Mouse (Mus musculus) ovary, adult 10 weeks (tissue): Measurements from ENCODE around the gene Cpn2. TPM values are rescaled to one million over a fixed set of nuclear protein-coding genes. Genes with fewer than 3 reads are reported as not detected.

Source experiments
- polyA plus RNA-seq: library from polyadenylated mRNA; stranded (reverse); fragments of 350-450 nt; fragmentation: Illumina TruSeq; extraction: RNeasy Lipid Tissue Mini Kit (QIAGEN cat#74804); gene quantifications from one replicate; pipeline ENCODE4 v1.2.3, GENCODE M21; 2014

Gene Cpn2
- polyA plus RNA-seq, result not detected

GRCm38 (mm10) chr16:30267359-30267758, at the start of gene Cpn2:
TSS of gene Cpn2 (minus strand) at chr16:30267499.

GRCm38 (mm10) chr16:30310647-30311046, 43.3 kb upstream of the Cpn2 start, which contains the start of gene Gp5:
TSS of gene Gp5 (minus strand) at chr16:30310779.

GRCm38 (mm10) chr16:30282844-30283495, 15.7 kb upstream of the Cpn2 start, which contains the start of gene Lrrc15:
TSS of gene Lrrc15 (minus strand) at chr16:30283256.

Other genes starting within 250 kb of the Cpn2 start
- gene Hes1, start 203.1 kb downstream of the Cpn2 start, polyA plus RNA-seq, result 57.2 TPM
- gene Lrrc15, start 15.8 kb upstream of the Cpn2 start, polyA plus RNA-seq, result 0.09 TPM
- not detected for gene Gp5, start 43.3 kb upstream of the Cpn2 start, polyA plus RNA-seq
- gene Atp13a3, start 138.5 kb upstream of the Cpn2 start, polyA plus RNA-seq, result 141 TPM